Mouse (Mus musculus) ES-Bruce4 (cell line): ENCODE results near the gene Psmd6. TPM values are rescaled to one million over a fixed set of nuclear protein-coding genes. Genes with fewer than 3 reads are reported as not detected.

Experiments
- H3K27ac ChIP-seq: 2 replicates; pipeline ENCODE4 v1.5.1; 2012; ENCODE audit warnings: low read length, inconsistent platforms; ENCODE audit not compliant: insufficient read depth
- H3K27me3 ChIP-seq: 2 replicates; pipeline ENCODE4 v1.6.1; 2012; ENCODE audit warnings: mild to moderate bottlenecking, low read length, inconsistent platforms; ENCODE audit not compliant: control insufficient read depth, poor library complexity, insufficient read depth, severe bottlenecking
- H3K36me3 ChIP-seq: 2 replicates; pipeline ENCODE4 v1.6.1; 2012; ENCODE audit warnings: inconsistent platforms, mild to moderate bottlenecking, low read length, moderate library complexity; ENCODE audit not compliant: control insufficient read depth, poor library complexity, insufficient read depth, severe bottlenecking
- H3K4me1 ChIP-seq: one replicate; pipeline ENCODE4 v1.8.1; 2011; ENCODE audit warnings: low read length; ENCODE audit not compliant: control insufficient read depth, insufficient read depth
- H3K4me3 ChIP-seq: 2 replicates; pipeline ENCODE4 v1.5.1; 2011; ENCODE audit warnings: low read depth, mild to moderate bottlenecking, low read length
- H3K9ac ChIP-seq: 2 replicates; pipeline ENCODE4 v1.6.1; 2012; ENCODE audit warnings: low read depth, mild to moderate bottlenecking, inconsistent platforms; ENCODE audit not compliant: poor library complexity, severe bottlenecking
- H3K9me3 ChIP-seq: replicated peaks from 2 replicates; pipeline ENCODE4 v1.6.1; 2012; ENCODE audit warnings: mild to moderate bottlenecking, low read length, inconsistent platforms; ENCODE audit not compliant: control insufficient read depth, poor library complexity, insufficient read depth, severe bottlenecking
- CTCF ChIP-seq: IDR thresholded peaks from one replicate; pipeline ENCODE4 v1.8.1; 2011; ENCODE audit warnings: low read depth, low read length
- EP300 ChIP-seq: IDR thresholded peaks from 2 replicates; pipeline ENCODE4 v1.6.1; 2011; ENCODE audit warnings: low read depth, low read length; ENCODE audit not compliant: insufficient read depth
- POLR2A ChIP-seq: IDR thresholded peaks from one replicate; pipeline ENCODE4 v1.8.1; 2011; ENCODE audit warnings: low read length; ENCODE audit not compliant: insufficient read depth
- polyA plus RNA-seq: library from polyadenylated mRNA; stranded (reverse); fragments of >200 nt; gene quantifications from 2 replicates; pipeline ENCODE4 v1.2.4, GENCODE M21; 2011; ENCODE audit warnings: low read depth; ENCODE audit not compliant: missing spikeins, insufficient read depth, insufficient read length

Psmd6 gene
- polyA plus RNA-seq, 1 experiment, result 108 TPM

DNA sequence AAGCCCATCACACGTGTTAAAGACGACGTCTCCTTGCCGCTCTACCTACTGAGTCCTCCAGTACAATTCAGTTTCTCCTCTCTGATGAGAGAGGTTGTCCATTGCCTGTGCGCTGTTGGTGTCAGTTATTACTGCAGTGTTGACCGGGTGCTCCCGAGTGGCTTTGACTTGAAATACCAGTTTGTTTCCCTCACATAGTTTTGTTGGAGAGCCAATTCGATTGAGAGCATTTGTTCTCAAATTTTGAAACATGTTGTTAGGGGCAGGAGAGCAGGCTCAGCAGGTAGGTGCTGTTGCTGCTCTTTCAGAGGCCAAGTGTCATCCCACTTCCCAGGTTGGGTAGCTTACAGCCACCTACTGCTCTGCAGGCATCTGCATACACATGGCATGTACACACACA lies 37.0 kb downstream of the Psmd6 start:
- Histone ChIP-seq H3K4me3 (no peak overlapping the region), H3K36me3 (no peaks in the 10 kb centered on the region), H3K9me3 (no peaks in the 10 kb centered on the region), H3K9ac (no peak overlapping the region), H3K27me3 (no peaks in the 10 kb centered on the region), H3K4me1 (no peaks in the 10 kb centered on the region), H3K27ac (no peak overlapping the region)
- TF ChIP-seq EP300 (no peak), POLR2A (no peak), CTCF (no peak)

DNA sequence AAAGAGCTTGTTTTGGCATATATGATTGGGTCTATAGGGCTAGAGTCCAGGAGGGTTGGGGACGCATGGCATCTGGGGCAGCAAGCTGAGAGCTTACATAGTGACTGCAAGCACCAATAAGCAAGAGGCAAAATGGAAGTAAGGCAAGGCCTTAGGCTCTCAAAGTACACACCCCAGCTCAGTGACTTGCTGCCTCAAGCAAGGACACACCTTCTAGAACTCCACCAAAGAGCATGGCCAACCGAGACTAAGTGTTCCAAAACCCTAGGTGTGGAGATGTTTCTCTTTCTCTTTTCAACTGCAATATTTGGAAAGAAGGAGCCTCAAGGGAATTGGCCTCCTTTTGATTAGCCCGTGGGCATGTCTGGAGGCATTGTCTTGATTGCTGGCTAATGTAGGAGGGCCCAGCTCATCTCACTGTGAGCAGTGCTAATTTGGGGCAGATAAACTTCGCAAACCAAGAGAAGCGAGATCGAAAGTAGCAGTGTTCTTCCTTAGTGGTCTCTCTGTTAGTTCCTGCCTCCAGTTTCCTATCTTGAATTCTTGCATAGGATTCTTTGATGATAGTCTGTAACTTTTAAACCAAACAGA lies 40.1 kb downstream of the Psmd6 start:
- H3K36me3 ChIP-seq, result no peaks in the 10 kb centered on the region
- H3K27ac ChIP-seq, result no peak overlapping the region
- no peak overlapping the region for H3K4me3 ChIP-seq
- H3K9ac ChIP-seq, result no peak overlapping the region
- no peaks in the 10 kb centered on the region for H3K4me1 ChIP-seq
- TF ChIP-seq CTCF (no peak), POLR2A (no peak), EP300 (no peak)
- H3K9me3 ChIP-seq, result no peaks in the 10 kb centered on the region
- no peaks in the 10 kb centered on the region for H3K27me3 ChIP-seq

DNA sequence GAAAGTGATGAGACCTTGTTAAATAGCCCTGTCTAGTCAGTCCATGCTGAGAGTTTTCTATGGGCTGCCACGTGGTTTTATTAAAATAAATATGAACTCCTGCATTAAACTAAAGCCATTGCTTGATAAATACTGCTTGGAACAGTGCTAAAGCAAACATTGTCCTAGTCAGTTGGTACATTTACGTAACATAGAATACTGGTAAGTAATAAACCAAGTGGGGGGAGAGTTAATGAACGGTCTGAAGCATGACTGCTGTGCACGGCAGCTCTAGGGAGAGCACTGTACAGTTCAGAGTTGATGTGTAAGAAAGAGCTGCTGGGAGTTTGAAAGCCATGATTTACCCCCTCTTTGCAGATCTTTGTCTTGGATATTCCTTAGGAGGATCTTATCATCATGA lies 49.3 kb downstream of the Psmd6 start:
- no peak overlapping the region for H3K4me3 ChIP-seq
- H3K27me3 ChIP-seq, result no peaks in the 10 kb centered on the region
- no peaks in the 10 kb centered on the region for H3K4me1 ChIP-seq
- no peak overlapping the region for H3K27ac ChIP-seq
- no peak for TF ChIP-seq EP300
- TF ChIP-seq CTCF, result no peak
- no peak for TF ChIP-seq POLR2A
- no peak overlapping the region for H3K9ac ChIP-seq
- no peaks in the 10 kb centered on the region for H3K9me3 ChIP-seq
- no peaks in the 10 kb centered on the region for H3K36me3 ChIP-seq

GRCm38 (mm10) chr14:14070541-14071315 lies 50.1 kb downstream of the Psmd6 start:
- TF ChIP-seq EP300, result no peak
- TF ChIP-seq POLR2A, result no peak
- no peak for TF ChIP-seq CTCF
- Histone ChIP-seq H3K9ac (no peak overlapping the region), H3K4me3 (no peak overlapping the region), H3K27me3 (no peaks in the 10 kb centered on the region), H3K4me1 (no peaks in the 10 kb centered on the region), H3K36me3 (no peaks in the 10 kb centered on the region), H3K27ac (no peak overlapping the region), H3K9me3 (no peaks in the 10 kb centered on the region)

- Histone ChIP-seq H3K27me3 (no peaks in the 10 kb centered on the region), H3K4me1 (no peaks in the 10 kb centered on the region), H3K9ac (no peak overlapping the region), H3K27ac (no peak overlapping the region), H3K9me3 (no peaks in the 10 kb centered on the region), H3K4me3 (no peak overlapping the region), H3K36me3 (no peaks in the 10 kb centered on the region)
- TF ChIP-seq EP300 (no peak), CTCF (no peak), POLR2A (no peak)
Observed at GRCm38 (mm10) chr14:14068553-14068952, 52.2 kb downstream of the Psmd6 start.

GRCm38 (mm10) chr14:14067648-14068472 lies 52.9 kb downstream of the Psmd6 start:
- no peaks in the 10 kb centered on the region for H3K27me3 ChIP-seq
- no peak for TF ChIP-seq CTCF
- TF ChIP-seq EP300, result no peak
- no peak for TF ChIP-seq POLR2A
- H3K9me3 ChIP-seq, result no peaks in the 10 kb centered on the region
- no peaks in the 10 kb centered on the region for H3K4me1 ChIP-seq
- H3K9ac ChIP-seq, result no peak overlapping the region
- no peak overlapping the region for H3K4me3 ChIP-seq
- H3K36me3 ChIP-seq, result no peaks in the 10 kb centered on the region
- H3K27ac ChIP-seq, result no peak overlapping the region
